Mouse (Mus musculus): ENCODE measurements around the gene Lrrc10b.

GRCm38 (mm10) chr19:10417436-10417835, 39.8 kb downstream of the Lrrc10b start:
- TF ChIP-seq POU5F1 (IDR thresholded peaks at IDR 0.05; ENCODE audit: borderline replicate concordance, low read length) (no peak), CTCF (conservative IDR thresholded peaks at IDR 0.05; ENCODE audit: low read length) (no peak), NANOG (IDR thresholded peaks at IDR 0.05; ENCODE audit: borderline replicate concordance, low read length) (no peak)
